Mouse (Mus musculus): ENCODE data around the gene Chka. TPM values are rescaled to one million over a fixed set of nuclear protein-coding genes. Genes with fewer than 3 reads are reported as not detected.

Chka gene
- polyA plus RNA-seq, 1 experiment from 2014 or later: 65.6 TPM

- H3K4me2 ChIP-seq: no peak overlapping the region
- ATAC-seq (replicated peaks): no peak
- no peak overlapping the region for H3K4me3 ChIP-seq
- no peak overlapping the region for H3K27ac ChIP-seq
- WGBS: 86% methylated on average over 2 of the region's 2 CpGs
- no peaks in the 10 kb centered on the region for H3K27me3 ChIP-seq (replicated peaks)
- H3K9me3 ChIP-seq: no peaks in the 10 kb centered on the region
- H3K36me3 ChIP-seq (replicated peaks): no peaks in the 10 kb centered on the region
- H3K4me1 ChIP-seq: peaks cover 21% of the 10 kb centered on the region
- H3K9ac ChIP-seq: no peak overlapping the region
Measured at GRCm38 (mm10) chr19:3849251-3849650, 2.3 kb upstream of the Chka start.

GRCm38 (mm10) chr19:3850076-3850475, 1.5 kb upstream of the Chka start:
- no peaks in the 10 kb centered on the region for H3K27me3 ChIP-seq (replicated peaks)
- no peak for ATAC-seq (replicated peaks)
- no peak overlapping the region for H3K4me2 ChIP-seq
- H3K36me3 ChIP-seq (replicated peaks): no peaks in the 10 kb centered on the region
- no peak overlapping the region for H3K4me3 ChIP-seq
- no peaks in the 10 kb centered on the region for H3K9me3 ChIP-seq
- WGBS: 34% methylated on average over 5 of the region's 5 CpGs
- no peak overlapping the region for H3K27ac ChIP-seq
- H3K9ac ChIP-seq: no peak overlapping the region
- H3K4me1 ChIP-seq: peaks cover 27% of the 10 kb centered on the region

GRCm38 (mm10) chr19:3850847-3851469, 615 bp upstream of the Chka start:
- WGBS: 6% methylated on average over 19 of the region's 19 CpGs

GRCm38 (mm10) chr19:3851979-3852681, 557 bp downstream of the Chka start:
- Histone ChIP-seq H3K36me3 (replicated peaks) (no peaks in the 10 kb centered on the region), H3K27ac (peak overlapping the region; percentile 96), H3K27me3 (replicated peaks) (no peaks in the 10 kb centered on the region), H3K9me3 (no peaks in the 10 kb centered on the region), H3K4me3 (peak overlapping the region; percentile 83), H3K9ac (peak overlapping the region; percentile 92), H3K4me2 (peak overlapping the region; percentile 62), H3K4me1 (peaks cover 44% of the 10 kb centered on the region)
- peak; percentile 43 for ATAC-seq (replicated peaks)
- under 1% methylated on average over 66 of the region's 74 CpGs for WGBS

More at GRCm38 (mm10) chr19:3850847-3851469, 615 bp upstream of the Chka start:
- Histone ChIP-seq H3K4me2 (peak overlapping the region; percentile 62), H3K9me3 (no peaks in the 10 kb centered on the region), H3K9ac (peak overlapping the region; percentile 25), H3K36me3 (replicated peaks) (no peaks in the 10 kb centered on the region), H3K27me3 (replicated peaks) (no peaks in the 10 kb centered on the region), H3K4me1 (peaks cover 36% of the 10 kb centered on the region), H3K27ac (peak overlapping the region; percentile 57), H3K4me3 (peak overlapping the region; percentile 83)
- peak; percentile 10 for ATAC-seq (replicated peaks)

- no peaks in the 10 kb centered on the region for H3K27me3 ChIP-seq (replicated peaks)
- no peak overlapping the region for H3K9ac ChIP-seq
- 92% methylated on average over 10 of the region's 10 CpGs for WGBS
- no peak for ATAC-seq (replicated peaks)
- peaks cover 47% of the 10 kb centered on the region for H3K4me1 ChIP-seq
- peak overlapping the region; percentile 83 for H3K4me3 ChIP-seq
- H3K4me2 ChIP-seq: peak overlapping the region; percentile 62
- H3K36me3 ChIP-seq (replicated peaks): no peaks in the 10 kb centered on the region
- H3K27ac ChIP-seq: no peak overlapping the region
- H3K9me3 ChIP-seq: no peaks in the 10 kb centered on the region
Measured at GRCm38 (mm10) chr19:3853121-3853520, 1.5 kb downstream of the Chka start.

- Histone ChIP-seq H3K4me1 (peaks cover 47% of the 10 kb centered on the region), H3K4me2 (peak overlapping the region; percentile 62; the same call in 1 of the 2 replicates), H3K27ac (no peak overlapping the region), H3K9me3 (no peaks in the 10 kb centered on the region), H3K4me3 (no peak overlapping the region), H3K27me3 (replicated peaks) (no peaks in the 10 kb centered on the region), H3K36me3 (replicated peaks) (no peaks in the 10 kb centered on the region), H3K9ac (no peak overlapping the region)
- no peak for ATAC-seq (replicated peaks)
- WGBS: 83% methylated on average over 1 of the region's 1 CpGs
Measured at GRCm38 (mm10) chr19:3853891-3854290, 2.3 kb downstream of the Chka start.

GRCm38 (mm10) chr19:3855091-3855490, 3.5 kb downstream of the Chka start:
- Histone ChIP-seq H3K9me3 (no peaks in the 10 kb centered on the region), H3K4me2 (no peak overlapping the region), H3K9ac (no peak overlapping the region), H3K4me3 (no peak overlapping the region), H3K36me3 (replicated peaks) (no peaks in the 10 kb centered on the region), H3K27me3 (replicated peaks) (no peaks in the 10 kb centered on the region), H3K27ac (0 out of 2 replicates have a peak overlapping the region, but pooled peaks have one; percentile 34), H3K4me1 (peaks cover 47% of the 10 kb centered on the region)
- no peak for ATAC-seq (replicated peaks)
- 60% methylated on average over 6 of the region's 6 CpGs for WGBS

- H3K4me3 ChIP-seq: no peak overlapping the region
- no peaks in the 10 kb centered on the region for H3K27me3 ChIP-seq (replicated peaks)
- H3K27ac ChIP-seq: 0 out of 2 replicates have a peak overlapping the region, but pooled peaks have one; percentile 34
- H3K36me3 ChIP-seq (replicated peaks): no peaks in the 10 kb centered on the region
- no peaks in the 10 kb centered on the region for H3K9me3 ChIP-seq
- H3K4me1 ChIP-seq: peaks cover 46% of the 10 kb centered on the region
- H3K9ac ChIP-seq: no peak overlapping the region
- WGBS: 19% methylated on average over 4 of the region's 4 CpGs
- no peak overlapping the region for H3K4me2 ChIP-seq
- no peak for ATAC-seq (replicated peaks)
Measured at GRCm38 (mm10) chr19:3855601-3856000, 4.0 kb downstream of the Chka start.

- 89% methylated on average over 3 of the region's 3 CpGs for WGBS
- no peak overlapping the region for H3K4me2 ChIP-seq
Measured at GRCm38 (mm10) chr19:3857220-3857619, 5.6 kb downstream of the Chka start.

GRCm38 (mm10) chr19:3862713-3863112, 11.1 kb downstream of the Chka start:
- WGBS: 64% methylated on average over 2 of the region's 2 CpGs
- Histone ChIP-seq H3K27me3 (replicated peaks) (no peaks in the 10 kb centered on the region), H3K4me1 (no peaks in the 10 kb centered on the region), H3K9ac (no peak overlapping the region), H3K9me3 (no peaks in the 10 kb centered on the region), H3K4me3 (no peak overlapping the region), H3K27ac (no peak overlapping the region), H3K36me3 (replicated peaks) (peaks cover 3% of the 10 kb centered on the region; the same call in 1 of the 2 replicates), H3K4me2 (no peak overlapping the region)
- no peak for ATAC-seq (replicated peaks)

More at GRCm38 (mm10) chr19:3857220-3857619, 5.6 kb downstream of the Chka start:
- Histone ChIP-seq H3K9ac (no peak overlapping the region), H3K4me3 (no peak overlapping the region), H3K4me1 (peaks cover 39% of the 10 kb centered on the region), H3K27me3 (replicated peaks) (no peaks in the 10 kb centered on the region), H3K27ac (no peak overlapping the region), H3K36me3 (replicated peaks) (no peaks in the 10 kb centered on the region), H3K9me3 (no peaks in the 10 kb centered on the region)
- ATAC-seq (replicated peaks): no peak

GRCm38 (mm10) chr19:3864960-3865359, 13.4 kb downstream of the Chka start:
- Histone ChIP-seq H3K9me3 (no peaks in the 10 kb centered on the region), H3K27me3 (replicated peaks) (no peaks in the 10 kb centered on the region), H3K4me1 (no peaks in the 10 kb centered on the region), H3K36me3 (replicated peaks) (peaks cover 3% of the 10 kb centered on the region; the same call in 1 of the 2 replicates), H3K27ac (no peak overlapping the region), H3K4me2 (no peak overlapping the region), H3K9ac (no peak overlapping the region), H3K4me3 (no peak overlapping the region)
- 91% methylated on average over 2 of the region's 2 CpGs for WGBS
- ATAC-seq (replicated peaks): no peak

- H3K4me1 ChIP-seq: no peaks in the 10 kb centered on the region
- H3K4me2 ChIP-seq: no peak overlapping the region
- no peak for ATAC-seq (replicated peaks)
- H3K9ac ChIP-seq: no peak overlapping the region
- H3K27ac ChIP-seq: no peak overlapping the region
- H3K36me3 ChIP-seq (replicated peaks): peaks cover 3% of the 10 kb centered on the region; the same call in 1 of the 2 replicates
- no peak overlapping the region for H3K4me3 ChIP-seq
- no peaks in the 10 kb centered on the region for H3K9me3 ChIP-seq
- no peaks in the 10 kb centered on the region for H3K27me3 ChIP-seq (replicated peaks)
- 97% methylated on average over 1 of the region's 1 CpGs for WGBS
Measured at GRCm38 (mm10) chr19:3868290-3868689, 16.7 kb downstream of the Chka start.

Measured in midbrain, embryonic 15.5 days (tissue).